Mouse (Mus musculus) kidney, postnatal 0 days (tissue): Measurements from ENCODE around the gene Plscr3. TPM values are rescaled to one million over a fixed set of nuclear protein-coding genes. Genes with fewer than 3 reads are reported as not detected.

Experiments
- ATAC-seq: fragments of 200-750 bp; cut with Nextera tagmentation; replicated peaks from 2 replicates; pipeline ENCODE4 v1.8.0; 2017; ENCODE audit warnings: low read depth, moderate number of reproducible peaks, moderate TSS enrichment, moderate library complexity; ENCODE audit not compliant: low FRiP score
- DNase-seq: peaks from one replicate; pipeline ENCODE4 v3.0.0-alpha.2; 2016; ENCODE audit warnings: low spot score
- H3K27ac ChIP-seq: fragments of 300-500 bp; sonication (generic); 2 replicates; pipeline ENCODE4 v1.5.1; 2014; ENCODE audit warnings: mild to moderate bottlenecking
- H3K27me3 ChIP-seq: fragments of 300-500 bp; sonication (generic); 2 replicates; pipeline ENCODE4 v1.6.1; 2014; ENCODE audit warnings: low read length, mixed read lengths; ENCODE audit not compliant: insufficient read depth
- H3K36me3 ChIP-seq: fragments of 300-500 bp; sonication (generic); 2 replicates; pipeline ENCODE4 v1.6.1; 2014; ENCODE audit warnings: low read length, mixed read lengths; ENCODE audit not compliant: insufficient read depth
- H3K4me1 ChIP-seq: fragments of 300-500 bp; sonication (generic); replicated peaks from 2 replicates; pipeline ENCODE4 v1.6.1; 2014; ENCODE audit warnings: antibody characterized with exemption, low read length, mixed read lengths; ENCODE audit not compliant: insufficient read depth
- H3K4me2 ChIP-seq: fragments of 300-500 bp; sonication (generic); 2 replicates; pipeline ENCODE4 v1.6.1; 2014; ENCODE audit warnings: mild to moderate bottlenecking, low read length, moderate library complexity, mixed read lengths
- H3K4me3 ChIP-seq: fragments of 300-500 bp; sonication (generic); replicated peaks from 2 replicates; pipeline ENCODE4 v1.5.1; 2014; ENCODE audit warnings: low read depth, low read length
- H3K9ac ChIP-seq: fragments of 300-500 bp; sonication (generic); 2 replicates; pipeline ENCODE4 v1.6.1; 2014; ENCODE audit warnings: low read depth, low read length
- H3K9me3 ChIP-seq: fragments of 300-500 bp; sonication (generic); replicated peaks from 2 replicates; pipeline ENCODE4 v1.6.1; 2016; ENCODE audit warnings: low read length, inconsistent platforms, mixed read lengths
- CTCF ChIP-seq: IDR thresholded peaks from 2 replicates; pipeline ENCODE4 v1.5.1; 2016; ENCODE audit warnings: antibody characterized with exemption, low read depth, mild to moderate bottlenecking, moderate library complexity
- WGBS: fragments of 180-500 bp; shearing (Covaris S2); extraction: QIAGEN DNeasy Blood & Tissue Kit; methylation state at CpG from one replicate; pipeline ENCODE4 v1.1.7; 2014; 5-methylcytosine and 5-hydroxymethylcytosine counted together
- polyA plus RNA-seq: library from polyadenylated mRNA; unstranded; fragments of >200 nt; fragmentation: Nextera tagmentation; extraction: Ambion mirVana; gene quantifications from 2 replicates; pipeline ENCODE4 v1.2.1, GENCODE M21; 2015

The Plscr3 gene
- polyA plus RNA-seq: 96.4 and 102 TPM in 2 replicates

- ATAC-seq: peak; percentile 91
- Histone ChIP-seq H3K27ac (peak within 1 kb of the TSS; percentile 96), H3K4me3 (peak within 1 kb of the TSS; percentile 75), H3K27me3 (no peaks in the 10 kb centered on the region), H3K9me3 (no peaks in the 10 kb centered on the region), H3K36me3 (peaks cover 20% of the 10 kb centered on the region), H3K4me2 (peak within 1 kb of the TSS; percentile 75), H3K9ac (peak within 1 kb of the TSS; percentile 83), H3K4me1 (peaks cover 9% of the 10 kb centered on the region; the same call in 1 of the 2 replicates)
- 0% methylated on average over 37 of the region's 38 CpGs for WGBS
- peak; percentile 97 for DNase-seq
- TF ChIP-seq CTCF: no peak
These were observed at the start of gene Plscr3 for GRCm38 (mm10) chr11:69846198-69846680. Plscr3 (plus strand) TSS chr11:69846376.

GRCm38 (mm10) chr11:69797924-69798323 lies 48.3 kb upstream of the Plscr3 start:
- TF ChIP-seq CTCF: no peak
- DNase-seq (no peak), ATAC-seq (no peak)
- Histone ChIP-seq H3K36me3 (no peaks in the 10 kb centered on the region), H3K4me3 (no peak overlapping the region), H3K9ac (no peak overlapping the region), H3K27ac (no peak overlapping the region), H3K4me2 (no peak overlapping the region), H3K27me3 (no peaks in the 10 kb centered on the region), H3K9me3 (no peaks in the 10 kb centered on the region), H3K4me1 (peaks cover 31% of the 10 kb centered on the region)
- 83% methylated on average over 7 of the region's 7 CpGs for WGBS

GRCm38 (mm10) chr11:69799394-69800137 lies 46.6 kb upstream of the Plscr3 start:
- Histone ChIP-seq H3K27ac (no peak overlapping the region), H3K9ac (no peak overlapping the region), H3K9me3 (no peaks in the 10 kb centered on the region), H3K4me2 (peak overlapping the region; percentile 93), H3K4me3 (no peak overlapping the region), H3K36me3 (no peaks in the 10 kb centered on the region), H3K27me3 (no peaks in the 10 kb centered on the region), H3K4me1 (peaks cover 45% of the 10 kb centered on the region)
- no peak for ATAC-seq
- DNase-seq: no peak
- TF ChIP-seq CTCF: no peak
- 21% methylated on average over 12 of the region's 12 CpGs for WGBS

GRCm38 (mm10) chr11:69800138-69800391 lies 46.1 kb upstream of the Plscr3 start:
- H3K4me2 ChIP-seq: peak overlapping the region; percentile 93
- H3K27ac ChIP-seq: no peak overlapping the region
- peak overlapping the region; percentile 47 for H3K4me3 ChIP-seq
- WGBS: 3% methylated on average over 11 of the region's 11 CpGs
- H3K27me3 ChIP-seq: no peaks in the 10 kb centered on the region
- no peak for TF ChIP-seq CTCF
- H3K36me3 ChIP-seq: no peaks in the 10 kb centered on the region
- peak overlapping the region; percentile 68; the same call in 1 of the 2 replicates for H3K9ac ChIP-seq
- ATAC-seq (no peak), DNase-seq (no peak)
- H3K4me1 ChIP-seq: peaks cover 50% of the 10 kb centered on the region
- no peaks in the 10 kb centered on the region for H3K9me3 ChIP-seq

GRCm38 (mm10) chr11:69800392-69801197 lies 45.6 kb upstream of the Plscr3 start:
- ATAC-seq: peak; percentile 48
- Histone ChIP-seq H3K9me3 (no peaks in the 10 kb centered on the region), H3K27ac (0 out of 2 replicates have a peak overlapping the region, but pooled peaks have one; percentile 31), H3K4me2 (peak overlapping the region; percentile 93), H3K4me1 (peaks cover 50% of the 10 kb centered on the region), H3K27me3 (0 out of 2 replicates have a peak, but pooled peaks cover 1% of the 10 kb centered on the region), H3K36me3 (no peaks in the 10 kb centered on the region), H3K9ac (peak overlapping the region; percentile 68), H3K4me3 (peak overlapping the region; percentile 47)
- no peak for TF ChIP-seq CTCF
- WGBS: under 1% methylated on average over 34 of the region's 36 CpGs
- DNase-seq: peak; percentile 91

- H3K36me3 ChIP-seq: no peaks in the 10 kb centered on the region
- no peaks in the 10 kb centered on the region for H3K9me3 ChIP-seq
- DNase-seq (no peak), ATAC-seq (no peak)
- H3K27ac ChIP-seq: 0 out of 2 replicates have a peak within 1 kb of the TSS, but pooled peaks have one; percentile 31
- H3K4me3 ChIP-seq: peak within 1 kb of the TSS; percentile 47
- H3K4me2 ChIP-seq: peak within 1 kb of the TSS; percentile 93
- TF ChIP-seq CTCF: no peak
- H3K27me3 ChIP-seq: peaks cover 5% of the 10 kb centered on the region; the same call in 1 of the 2 replicates
- 2% methylated on average over 32 of the region's 33 CpGs for WGBS
- peak within 1 kb of the TSS; percentile 68 for H3K9ac ChIP-seq
- H3K4me1 ChIP-seq: peaks cover 44% of the 10 kb centered on the region
These were observed 44.7 kb upstream of the Plscr3 start, which contains the start of gene Fgf11 for GRCm38 (mm10) chr11:69801379-69801977. Fgf11 (minus strand) TSS chr11:69801857.
